8 mouse cellular contexts compared by ENCODE assay signal in the genomic region with DNA sequence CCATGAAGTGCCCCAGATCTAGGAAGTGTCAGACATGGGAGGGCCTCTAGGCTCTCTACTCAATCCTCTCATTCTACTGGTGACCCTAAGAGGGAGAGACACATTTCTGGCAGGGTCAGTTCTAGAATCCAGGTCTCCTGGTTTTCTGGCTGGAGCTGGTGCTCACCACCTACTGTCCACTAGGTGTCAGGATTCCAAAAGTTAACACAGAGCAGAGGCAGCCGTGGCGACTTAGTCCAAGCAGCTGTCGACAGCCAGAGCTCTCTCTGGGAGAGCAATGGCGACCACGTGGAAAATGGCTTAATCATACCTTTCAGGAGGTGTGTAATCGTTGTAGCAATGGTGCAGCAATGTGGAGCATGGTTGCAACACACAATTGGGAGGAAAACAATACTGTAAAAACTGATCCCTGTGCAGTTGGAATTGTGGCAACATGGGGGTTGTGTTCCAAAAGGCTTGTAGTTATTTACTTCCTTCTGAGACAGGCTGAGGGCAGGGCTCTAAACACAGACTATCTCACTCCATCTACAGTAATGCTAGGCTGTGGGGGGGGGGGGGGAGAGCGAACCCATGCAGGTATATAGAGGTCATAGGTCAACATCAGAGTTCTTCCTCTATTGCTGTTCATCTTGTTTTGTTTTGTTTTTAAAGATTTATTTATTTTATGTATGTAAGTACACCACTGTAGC. TPM values are rescaled to one million over a fixed set of nuclear protein-coding genes. Genes with fewer than 3 reads are reported as not detected.
DNase-seq lines count a peak whose midpoint lies in the region; ATAC-seq and TF ChIP-seq lines count a peak whose summit lies in the region.

No protein-coding gene starts in this region.

- 0% methylated on average over 6 of the region's 7 CpGs for WGBS in forebrain, embryonic 16.5 days
- WGBS in lung, embryonic 14.5 days, result 6% methylated on average over 7 of the region's 7 CpGs

- no peaks in the 10 kb centered on the region for H3K9me3 ChIP-seq in forebrain, embryonic 16.5 days (ENCODE audit: control insufficient read depth, low read length)
- no peaks in the 10 kb centered on the region for H3K9me3 ChIP-seq in lung, embryonic 14.5 days (ENCODE audit: low read depth, low read length)

- H3K4me2 ChIP-seq in forebrain, embryonic 16.5 days (ENCODE audit: low read length), result no peak overlapping the region
- peak overlapping the region; percentile 25; the same call in 1 of the 2 replicates for H3K4me2 ChIP-seq in lung, embryonic 14.5 days

- H3K27ac ChIP-seq in forebrain, embryonic 16.5 days (ENCODE audit: low read length), result no peak overlapping the region
- H3K27ac ChIP-seq in lung, embryonic 14.5 days (ENCODE audit: low read depth), result no peak overlapping the region

- peak; percentile 83 for ATAC-seq in forebrain, embryonic 16.5 days
- ATAC-seq in hematopoietic stem cell, adult 5-6 weeks (replicated peaks in 1 of 2; ENCODE audit: insufficient read depth in 1 of 2, low FRiP score in 2 of 2, low TSS enrichment in 1 of 2, low read depth in 1 of 2, poor library complexity in 2 of 2, severe bottlenecking in 2 of 2), result peak; percentile 78 to 86; a peak in 3 of 4 replicates
- ATAC-seq in lung, embryonic 14.5 days (ENCODE audit: insufficient read depth), result peak; percentile 83
- peak; percentile 53; the same call in 1 of the 2 replicates for ATAC-seq in neutrophil, adult 5-6 weeks (ENCODE audit: extremely low read depth, insufficient number of reproducible peaks, low FRiP score, poor library complexity, severe bottlenecking)

- H3K27me3 ChIP-seq in forebrain, embryonic 16.5 days (replicated peaks; ENCODE audit: control insufficient read depth, insufficient read depth, low read length), result no peaks in the 10 kb centered on the region
- H3K27me3 ChIP-seq in lung, embryonic 14.5 days (ENCODE audit: insufficient read depth, low read length), result no peaks in the 10 kb centered on the region

- TF ChIP-seq CTCF in lung, embryonic 14.5 days (IDR thresholded peaks at IDR 0.05; ENCODE audit: low read depth), result peak; percentile 85

- no peaks in the 10 kb centered on the region for H3K36me3 ChIP-seq in forebrain, embryonic 16.5 days (ENCODE audit: control insufficient read depth, insufficient read depth)
- no peaks in the 10 kb centered on the region for H3K36me3 ChIP-seq in lung, embryonic 14.5 days (ENCODE audit: insufficient read depth)

- H3K4me3 ChIP-seq in forebrain, embryonic 16.5 days (replicated peaks; ENCODE audit: low read length), result no peak overlapping the region
- H3K4me3 ChIP-seq in lung, embryonic 14.5 days (ENCODE audit: low read depth, low read length), result no peak overlapping the region

- H3K4me1 ChIP-seq in forebrain, embryonic 16.5 days (replicated peaks; ENCODE audit: control insufficient read depth, insufficient read depth, low read length), result peaks cover 9% of the 10 kb centered on the region
- no peaks in the 10 kb centered on the region for H3K4me1 ChIP-seq in lung, embryonic 14.5 days (ENCODE audit: insufficient read depth)

- DNase-seq in WW6 (ENCODE audit: low read depth, low spot score), result peak; percentile 67
- peak; percentile 52 for DNase-seq in cerebellum, adult 8-10 months
- peak; percentile 55 to 76 for DNase-seq in layer of hippocampus, adult 18-20 months (ENCODE audit: low spot score in 2 of 2)
- peak; percentile 92 for DNase-seq in lung, embryonic 14.5 days
- peak; percentile 41 for DNase-seq in urinary bladder, postnatal 25 days (ENCODE audit: low spot score)

- H3K9ac ChIP-seq in forebrain, embryonic 16.5 days (replicated peaks; ENCODE audit: low read depth, low read length), result no peak overlapping the region
- no peak overlapping the region for H3K9ac ChIP-seq in lung, embryonic 14.5 days

RNA-seq across cellular contexts. Expression of gene Tekt1, which starts 19.5 kb away (rescaled TPM):
- polyA plus RNA-seq in forebrain, embryonic 16.5 days (2015; fragmentation: Nextera tagmentation; extraction: Ambion mirVana), result 8.0 and 9.1 TPM in 2 replicates
- total RNA-seq in hematopoietic stem cell, adult 5-6 weeks (2017), result not detected in 2 replicates
- total RNA-seq in layer of hippocampus, adult 18-20 months (2021), result 1 to 10 TPM; 1.5 to 3.3 TPM
- polyA plus RNA-seq in lung, embryonic 14.5 days (2014; fragmentation: Nextera tagmentation; extraction: Ambion mirVana), result 6.1 and 6.5 TPM in 2 replicates
- not detected in 2 replicates for total RNA-seq in neutrophil, adult 5-6 weeks (2017)

RNA-seq across cellular contexts. Expression of gene Fbxo39, which starts 28.4 kb away (rescaled TPM):
- polyA plus RNA-seq in forebrain, embryonic 16.5 days (2015; fragmentation: Nextera tagmentation; extraction: Ambion mirVana), result not detected in 2 replicates
- not detected in 2 replicates for total RNA-seq in hematopoietic stem cell, adult 5-6 weeks (2017)
- not detected for total RNA-seq in layer of hippocampus, adult 18-20 months (2021)
- polyA plus RNA-seq in lung, embryonic 14.5 days (2014; fragmentation: Nextera tagmentation; extraction: Ambion mirVana), result not detected in 2 replicates
- 0.35 TPM in 1 of 2 replicates, not detected in the other for total RNA-seq in neutrophil, adult 5-6 weeks (2017)

RNA-seq across cellular contexts. Expression of gene Xaf1, which starts 41.3 kb away (rescaled TPM):
- polyA plus RNA-seq in forebrain, embryonic 16.5 days (2015; fragmentation: Nextera tagmentation; extraction: Ambion mirVana), result 1.2 and 1.7 TPM in 2 replicates
- 41.7 and 58.5 TPM in 2 replicates for total RNA-seq in hematopoietic stem cell, adult 5-6 weeks (2017)
- total RNA-seq in layer of hippocampus, adult 18-20 months (2021), result 1 to 10 TPM; 4.2 to 4.6 TPM
- polyA plus RNA-seq in lung, embryonic 14.5 days (2014; fragmentation: Nextera tagmentation; extraction: Ambion mirVana), result 2.8 and 3.5 TPM in 2 replicates
- 37.6 and 44.4 TPM in 2 replicates for total RNA-seq in neutrophil, adult 5-6 weeks (2017)

Comparison
In these comparisons a context has a peak if more than half of its experiments do, and no peak if none do; other contexts are left out.
1. DNase-seq: peak in every context shown above with its lines; median percentile 92 in lung, embryonic 14.5 days; 67 in WW6; 66 in layer of hippocampus, adult 18-20 months; 52 in cerebellum, adult 8-10 months; 41 in urinary bladder, postnatal 25 days.